15 mouse cellular contexts compared by ENCODE assay signal in genomic region chr6:114214393-114214792, GRCm38 (mm10).
"Had no signal": no experiment of that assay in that cellular context is flagged by ENCODE, and none has a peak within 500 bp of the region (broad histone marks: within the 10 kb centered on the region; RNA-seq: fewer than 3 reads in every experiment).

No protein-coding gene starts in this region.

- H3K9ac ChIP-seq: limb, embryonic 15.5 days; liver, embryonic 12.5 days; lung, embryonic 14.5 days; midbrain, embryonic 15.5 days; neural tube, embryonic 13.5 days; stomach, embryonic 15.5 days had no signal

- H3K4me3 ChIP-seq: limb, embryonic 15.5 days; liver, embryonic 12.5 days; megakaryocyte, embryonic 14.5 days; midbrain, embryonic 15.5 days; neural tube, embryonic 13.5 days; stomach, embryonic 15.5 days had no signal

- DNase-seq: kidney, postnatal 36 days; layer of hippocampus, adult 9-11 months; layer of hippocampus, postnatal 36 days; lung, embryonic 14.5 days; lung, postnatal 10 days; right cerebral cortex, postnatal 14 days; thymus, postnatal 4 days had no signal

- H3K4me1 ChIP-seq: limb, embryonic 15.5 days; liver, embryonic 12.5 days; megakaryocyte, embryonic 14.5 days; stomach, embryonic 15.5 days had no signal

- H3K27me3 ChIP-seq: limb, embryonic 15.5 days; neural tube, embryonic 13.5 days; stomach, embryonic 15.5 days had no signal

- H3K27ac ChIP-seq: limb, embryonic 15.5 days; liver, embryonic 12.5 days; macrophage; midbrain, embryonic 15.5 days; neural tube, embryonic 13.5 days; stomach, embryonic 15.5 days had no signal

- H3K4me2 ChIP-seq: limb, embryonic 15.5 days; liver, embryonic 12.5 days; lung, embryonic 14.5 days; midbrain, embryonic 11.5 days; midbrain, embryonic 15.5 days; neural tube, embryonic 13.5 days; stomach, embryonic 15.5 days had no signal

- H3K36me3 ChIP-seq: limb, embryonic 15.5 days; liver, embryonic 12.5 days; midbrain, embryonic 15.5 days; neural tube, embryonic 13.5 days; stomach, embryonic 15.5 days had no signal

- H3K9me3 ChIP-seq: limb, embryonic 15.5 days; liver, embryonic 12.5 days; megakaryocyte, embryonic 14.5 days; midbrain, embryonic 15.5 days; neural tube, embryonic 13.5 days; stomach, embryonic 15.5 days had no signal

- ATAC-seq: liver, embryonic 12.5 days; midbrain, embryonic 15.5 days had no signal
